Mouse (Mus musculus) kidney, embryonic 16.5 days (tissue): ENCODE data around the gene Midn. TPM values are rescaled to one million over a fixed set of nuclear protein-coding genes. Genes with fewer than 3 reads are reported as not detected.

Experiments used
- ATAC-seq: fragments of 200-750 bp; cut with Nextera tagmentation; 2 replicates; pipeline ENCODE4 v1.8.0; 2017; ENCODE audit warnings: moderate TSS enrichment; ENCODE audit not compliant: low FRiP score, low TSS enrichment
- H3K27ac ChIP-seq: fragments of 300-500 bp; sonication (generic); 2 replicates; pipeline ENCODE4 v1.5.1; 2014; ENCODE audit warnings: low read length
- H3K27me3 ChIP-seq: fragments of 300-500 bp; sonication (generic); 2 replicates; pipeline ENCODE4 v1.6.1; 2014; ENCODE audit warnings: low read length, control low read depth, mixed read lengths; ENCODE audit not compliant: insufficient read depth
- H3K36me3 ChIP-seq: fragments of 300-500 bp; sonication (generic); 2 replicates; pipeline ENCODE4 v1.6.1; 2014; ENCODE audit warnings: low read length, control low read depth, mixed read lengths; ENCODE audit not compliant: insufficient read depth
- H3K4me1 ChIP-seq: fragments of 300-500 bp; sonication (generic); 2 replicates; pipeline ENCODE4 v1.6.1; 2014; ENCODE audit warnings: low read length, control low read depth, mixed read lengths; ENCODE audit not compliant: insufficient read depth
- H3K4me2 ChIP-seq: fragments of 300-500 bp; sonication (generic); replicated peaks from 2 replicates; pipeline ENCODE4 v1.6.1; 2014; ENCODE audit warnings: low read depth, low read length
- H3K4me3 ChIP-seq: fragments of 300-500 bp; sonication (generic); 2 replicates; pipeline ENCODE4 v1.5.1; 2014; ENCODE audit warnings: mild to moderate bottlenecking, low read length
- H3K9ac ChIP-seq: fragments of 300-500 bp; sonication (generic); replicated peaks from 2 replicates; pipeline ENCODE4 v1.6.1; 2014; ENCODE audit warnings: low read length
- H3K9me3 ChIP-seq: fragments of 300-500 bp; sonication (generic); 2 replicates; pipeline ENCODE4 v1.6.1; 2016; ENCODE audit warnings: low read length, control low read depth
- WGBS: fragments of 180-500 bp; shearing (Covaris S2); extraction: QIAGEN DNeasy Blood & Tissue Kit; methylation state at CpG from one replicate; pipeline ENCODE4 v1.1.7; 2014; 5-methylcytosine and 5-hydroxymethylcytosine counted together
- polyA plus RNA-seq: library from polyadenylated mRNA; unstranded; fragments of >200 nt; fragmentation: Nextera tagmentation; extraction: Ambion mirVana; gene quantifications from 2 replicates; pipeline ENCODE4 v1.2.1, GENCODE M21; 2015

The Midn gene
- polyA plus RNA-seq, 1 experiment from 2014 or later, result 15.9 TPM

GRCm38 (mm10) chr10:80168038-80168661, 20.1 kb downstream of the Midn start:
- H3K4me1 ChIP-seq, result peaks cover 68% of the 10 kb centered on the region
- H3K4me3 ChIP-seq, result peak overlapping the region; percentile 94
- H3K27ac ChIP-seq, result peak overlapping the region; percentile 100
- no peaks in the 10 kb centered on the region for H3K9me3 ChIP-seq
- peaks cover 26% of the 10 kb centered on the region for H3K36me3 ChIP-seq
- H3K9ac ChIP-seq, result peak overlapping the region; percentile 100
- WGBS, result under 1% methylated on average over 47 of the region's 48 CpGs
- peak; percentile 23; the same call in 1 of the 2 replicates for ATAC-seq
- H3K27me3 ChIP-seq, result no peaks in the 10 kb centered on the region
- H3K4me2 ChIP-seq, result peak overlapping the region; percentile 69

GRCm38 (mm10) chr10:80169070-80169469, 21.0 kb downstream of the Midn start:
- 45% methylated on average over 1 of the region's 1 CpGs for WGBS
- H3K4me2 ChIP-seq, result peak overlapping the region; percentile 69
- peaks cover 26% of the 10 kb centered on the region for H3K36me3 ChIP-seq
- peak overlapping the region; percentile 94 for H3K4me3 ChIP-seq
- ATAC-seq, result no peak
- H3K27me3 ChIP-seq, result no peaks in the 10 kb centered on the region
- H3K9me3 ChIP-seq, result no peaks in the 10 kb centered on the region
- H3K27ac ChIP-seq, result peak overlapping the region; percentile 100
- H3K4me1 ChIP-seq, result peaks cover 60% of the 10 kb centered on the region
- H3K9ac ChIP-seq, result peak overlapping the region; percentile 100

GRCm38 (mm10) chr10:80169651-80170050, 21.6 kb downstream of the Midn start:
- no peaks in the 10 kb centered on the region for H3K9me3 ChIP-seq
- H3K27me3 ChIP-seq, result no peaks in the 10 kb centered on the region
- WGBS, result 81% methylated on average over 7 of the region's 7 CpGs
- H3K27ac ChIP-seq, result no peak overlapping the region
- H3K36me3 ChIP-seq, result peaks cover 26% of the 10 kb centered on the region
- H3K9ac ChIP-seq, result no peak overlapping the region
- H3K4me2 ChIP-seq, result no peak overlapping the region
- no peak for ATAC-seq
- no peak overlapping the region for H3K4me3 ChIP-seq
- peaks cover 54% of the 10 kb centered on the region for H3K4me1 ChIP-seq

- Histone ChIP-seq H3K4me1 (peaks cover 52% of the 10 kb centered on the region), H3K27me3 (no peaks in the 10 kb centered on the region), H3K9ac (0 out of 2 replicates have a peak overlapping the region, but pooled peaks have one; percentile 36), H3K9me3 (no peaks in the 10 kb centered on the region), H3K4me2 (no peak overlapping the region), H3K27ac (peak overlapping the region; percentile 4; the same call in 1 of the 2 replicates), H3K4me3 (no peak overlapping the region), H3K36me3 (peaks cover 26% of the 10 kb centered on the region)
- WGBS, result 95% methylated on average over 16 of the region's 16 CpGs
- no peak for ATAC-seq
Measured at GRCm38 (mm10) chr10:80170052-80170451, 22.0 kb downstream of the Midn start.

- Histone ChIP-seq H3K4me1 (peaks cover 46% of the 10 kb centered on the region), H3K27ac (no peak overlapping the region), H3K9me3 (no peaks in the 10 kb centered on the region), H3K36me3 (peaks cover 26% of the 10 kb centered on the region), H3K27me3 (no peaks in the 10 kb centered on the region), H3K4me3 (no peak overlapping the region), H3K4me2 (no peak overlapping the region), H3K9ac (peak overlapping the region; percentile 36; the same call in 1 of the 2 replicates)
- WGBS, result 65% methylated on average over 19 of the region's 19 CpGs
- ATAC-seq, result no peak
Measured at GRCm38 (mm10) chr10:80170601-80171021, 22.5 kb downstream of the Midn start.

GRCm38 (mm10) chr10:80171252-80171651, 23.2 kb downstream of the Midn start:
- no peak for ATAC-seq
- H3K4me2 ChIP-seq, result no peak overlapping the region
- no peak overlapping the region for H3K9ac ChIP-seq
- H3K27me3 ChIP-seq, result no peaks in the 10 kb centered on the region
- peaks cover 43% of the 10 kb centered on the region for H3K4me1 ChIP-seq
- peaks cover 26% of the 10 kb centered on the region for H3K36me3 ChIP-seq
- no peaks in the 10 kb centered on the region for H3K9me3 ChIP-seq
- 87% methylated on average over 15 of the region's 15 CpGs for WGBS
- no peak overlapping the region for H3K4me3 ChIP-seq
- no peak overlapping the region for H3K27ac ChIP-seq

- peaks cover 26% of the 10 kb centered on the region for H3K36me3 ChIP-seq
- WGBS, result 79% methylated on average over 45 of the region's 45 CpGs
- no peaks in the 10 kb centered on the region for H3K27me3 ChIP-seq
- peak overlapping the region; percentile 70; the same call in 1 of the 2 replicates for H3K9ac ChIP-seq
- peaks cover 36% of the 10 kb centered on the region for H3K4me1 ChIP-seq
- peak overlapping the region; percentile 67 for H3K4me2 ChIP-seq
- H3K27ac ChIP-seq, result peak overlapping the region; percentile 91
- no peak overlapping the region for H3K4me3 ChIP-seq
- no peak for ATAC-seq
- H3K9me3 ChIP-seq, result no peaks in the 10 kb centered on the region
Measured at GRCm38 (mm10) chr10:80171760-80172526, 23.9 kb downstream of the Midn start.

GRCm38 (mm10) chr10:80172527-80173292, 24.6 kb downstream of the Midn start, which contains the start of gene 1600002K03Rik:
Gene 1600002K03Rik, plus strand, starts transcription at chr10:80172944.
- Histone ChIP-seq H3K9me3 (no peaks in the 10 kb centered on the region), H3K36me3 (peaks cover 26% of the 10 kb centered on the region), H3K9ac (peak within 1 kb of the TSS; percentile 70), H3K4me2 (peak within 1 kb of the TSS; percentile 67), H3K27ac (peak within 1 kb of the TSS; percentile 91), H3K4me1 (peaks cover 33% of the 10 kb centered on the region), H3K27me3 (no peaks in the 10 kb centered on the region), H3K4me3 (peak within 1 kb of the TSS; percentile 66)
- peak; percentile 68 for ATAC-seq
- WGBS, result 8% methylated on average over 35 of the region's 35 CpGs

GRCm38 (mm10) chr10:80173358-80173757, 25.3 kb downstream of the Midn start:
- WGBS, result 11% methylated on average over 11 of the region's 11 CpGs
- Histone ChIP-seq H3K9me3 (no peaks in the 10 kb centered on the region), H3K27me3 (no peaks in the 10 kb centered on the region), H3K4me1 (peaks cover 33% of the 10 kb centered on the region), H3K4me3 (peak overlapping the region; percentile 66), H3K4me2 (peak overlapping the region; percentile 67), H3K27ac (peak overlapping the region; percentile 91), H3K9ac (peak overlapping the region; percentile 70), H3K36me3 (peaks cover 26% of the 10 kb centered on the region)
- ATAC-seq, result no peak
